Mouse (Mus musculus): ENCODE data around the gene Wipi2. TPM values are rescaled to one million over a fixed set of nuclear protein-coding genes. Genes with fewer than 3 reads are reported as not detected.

Wipi2 gene
- polyA plus RNA-seq, 1 experiment from 2014 or later: 46.0 TPM

DNA sequence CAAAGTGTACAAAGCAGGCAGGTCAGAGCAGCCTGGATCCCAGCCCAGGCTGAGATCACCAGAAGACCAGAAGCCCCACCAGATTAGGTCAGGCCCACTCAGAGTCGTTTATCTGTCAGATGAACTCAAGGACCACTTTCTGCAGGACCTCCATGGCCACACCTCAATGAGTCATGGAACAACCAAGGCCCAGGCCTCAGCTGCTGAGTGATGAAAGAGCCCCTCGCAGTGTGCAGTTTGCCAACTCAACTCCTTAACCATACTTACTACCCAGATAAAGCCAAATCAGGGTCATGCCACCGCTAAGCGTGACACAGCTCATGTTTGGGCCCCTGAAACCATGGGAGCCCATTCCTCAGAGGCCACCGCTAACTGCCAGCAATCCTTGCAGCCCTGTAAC is 80.2 kb downstream of the Wipi2 start:
- H3K9me3 ChIP-seq (ENCODE audit: control insufficient read depth, low read length): no peaks in the 10 kb centered on the region
- H3K36me3 ChIP-seq (replicated peaks; ENCODE audit: control insufficient read depth, insufficient read depth): peaks cover 58% of the 10 kb centered on the region
- DNase-seq (ENCODE audit: low spot score) (no peak), ATAC-seq (ENCODE audit: low FRiP score) (no peak)
- 89% methylated on average over 5 of the region's 5 CpGs for WGBS
- no peak overlapping the region for H3K4me2 ChIP-seq (replicated peaks)
- no peak overlapping the region for H3K27ac ChIP-seq
- no peak overlapping the region for H3K4me3 ChIP-seq (replicated peaks; ENCODE audit: low read length)
- H3K27me3 ChIP-seq (ENCODE audit: control insufficient read depth, insufficient read depth, low read length): no peaks in the 10 kb centered on the region
- no peak overlapping the region for H3K9ac ChIP-seq
- peaks cover 12% of the 10 kb centered on the region for H3K4me1 ChIP-seq (replicated peaks; ENCODE audit: control insufficient read depth, insufficient read depth, low read length)

DNA sequence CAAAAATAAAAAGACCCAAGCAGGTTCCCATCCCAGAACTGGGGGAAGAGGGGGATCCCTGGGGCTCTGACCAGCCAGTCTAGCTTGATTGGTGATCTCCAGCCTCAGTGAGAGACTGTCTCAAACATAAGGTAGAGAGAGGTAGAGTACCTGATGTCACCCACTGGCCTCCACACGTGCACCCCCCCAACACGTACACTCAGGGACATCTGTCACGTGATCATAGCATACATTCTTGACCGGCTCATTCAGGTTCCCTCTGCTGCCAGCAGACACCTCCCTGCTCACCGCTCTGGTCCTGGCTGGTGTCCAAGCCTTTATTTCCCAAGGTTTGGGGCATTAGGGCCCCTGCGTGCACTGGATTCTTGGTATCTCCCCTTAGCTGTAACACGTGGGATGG is 81.9 kb downstream of the Wipi2 start:
- 85% methylated on average over 7 of the region's 7 CpGs for WGBS
- DNase-seq (ENCODE audit: low spot score) (no peak), ATAC-seq (ENCODE audit: low FRiP score) (no peak)
- Histone ChIP-seq H3K9me3 (ENCODE audit: control insufficient read depth, low read length) (no peaks in the 10 kb centered on the region), H3K9ac (no peak overlapping the region), H3K4me1 (replicated peaks; ENCODE audit: control insufficient read depth, insufficient read depth, low read length) (no peaks in the 10 kb centered on the region), H3K27me3 (ENCODE audit: control insufficient read depth, insufficient read depth, low read length) (no peaks in the 10 kb centered on the region), H3K36me3 (replicated peaks; ENCODE audit: control insufficient read depth, insufficient read depth) (peaks cover 69% of the 10 kb centered on the region), H3K4me3 (replicated peaks; ENCODE audit: low read length) (no peak overlapping the region), H3K27ac (no peak overlapping the region), H3K4me2 (replicated peaks) (no peak overlapping the region)

DNA sequence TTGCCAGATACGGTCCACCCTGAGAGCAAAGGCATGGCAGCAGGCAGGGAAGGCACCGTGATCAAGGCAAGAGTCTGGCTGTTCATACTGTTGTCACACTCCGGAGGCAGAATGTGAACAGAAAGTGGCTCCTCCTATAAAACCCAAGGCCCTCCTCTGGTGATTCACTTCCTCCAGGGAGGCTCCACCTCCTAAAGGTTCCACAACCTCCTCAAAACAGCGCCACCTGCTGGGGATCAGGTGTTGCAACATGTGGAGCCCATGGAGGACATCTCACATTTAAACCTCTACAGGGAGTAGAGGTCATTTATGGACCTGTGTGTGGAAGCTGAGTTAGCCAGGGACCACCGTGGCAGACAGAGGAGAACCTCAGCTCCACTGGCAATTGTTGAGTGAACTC is 84.9 kb downstream of the Wipi2 start:
- Histone ChIP-seq H3K27me3 (ENCODE audit: control insufficient read depth, insufficient read depth, low read length) (no peaks in the 10 kb centered on the region), H3K9me3 (ENCODE audit: control insufficient read depth, low read length) (no peaks in the 10 kb centered on the region), H3K4me1 (replicated peaks; ENCODE audit: control insufficient read depth, insufficient read depth, low read length) (no peaks in the 10 kb centered on the region), H3K4me2 (replicated peaks) (no peak overlapping the region), H3K36me3 (replicated peaks; ENCODE audit: control insufficient read depth, insufficient read depth) (peaks cover 73% of the 10 kb centered on the region), H3K27ac (no peak overlapping the region), H3K4me3 (replicated peaks; ENCODE audit: low read length) (no peak overlapping the region), H3K9ac (no peak overlapping the region)
- DNase-seq (ENCODE audit: low spot score) (no peak), ATAC-seq (ENCODE audit: low FRiP score) (no peak)
- 82% methylated on average over 5 of the region's 5 CpGs for WGBS

DNA sequence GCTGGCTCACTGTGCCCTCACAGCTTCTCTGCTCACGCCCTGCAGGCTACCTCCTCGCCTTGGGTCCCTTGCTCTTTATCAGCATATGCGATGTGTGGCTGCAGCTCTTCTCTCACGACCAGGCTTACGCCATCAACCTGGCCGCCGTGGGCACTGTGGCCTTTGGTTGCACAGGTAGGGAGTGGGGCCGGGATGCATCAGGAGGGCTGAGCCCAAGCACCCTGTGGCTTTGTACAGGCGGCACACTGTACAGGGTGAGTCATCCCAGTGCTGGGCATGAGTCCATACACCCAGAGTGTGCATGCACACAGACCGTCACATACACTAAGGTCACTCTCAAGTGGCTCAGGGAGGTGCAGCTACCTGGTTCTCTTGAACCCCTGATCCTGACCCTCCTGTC is 86.5 kb downstream of the Wipi2 start:
- Histone ChIP-seq H3K9ac (no peak overlapping the region), H3K4me3 (replicated peaks; ENCODE audit: low read length) (no peak overlapping the region), H3K4me1 (replicated peaks; ENCODE audit: control insufficient read depth, insufficient read depth, low read length) (no peaks in the 10 kb centered on the region), H3K36me3 (replicated peaks; ENCODE audit: control insufficient read depth, insufficient read depth) (peaks cover 68% of the 10 kb centered on the region), H3K4me2 (replicated peaks) (no peak overlapping the region), H3K9me3 (ENCODE audit: control insufficient read depth, low read length) (no peaks in the 10 kb centered on the region), H3K27me3 (ENCODE audit: control insufficient read depth, insufficient read depth, low read length) (no peaks in the 10 kb centered on the region), H3K27ac (no peak overlapping the region)
- DNase-seq (ENCODE audit: low spot score): no peak
- no peak for ATAC-seq (ENCODE audit: low FRiP score)
- 91% methylated on average over 10 of the region's 10 CpGs for WGBS

DNA sequence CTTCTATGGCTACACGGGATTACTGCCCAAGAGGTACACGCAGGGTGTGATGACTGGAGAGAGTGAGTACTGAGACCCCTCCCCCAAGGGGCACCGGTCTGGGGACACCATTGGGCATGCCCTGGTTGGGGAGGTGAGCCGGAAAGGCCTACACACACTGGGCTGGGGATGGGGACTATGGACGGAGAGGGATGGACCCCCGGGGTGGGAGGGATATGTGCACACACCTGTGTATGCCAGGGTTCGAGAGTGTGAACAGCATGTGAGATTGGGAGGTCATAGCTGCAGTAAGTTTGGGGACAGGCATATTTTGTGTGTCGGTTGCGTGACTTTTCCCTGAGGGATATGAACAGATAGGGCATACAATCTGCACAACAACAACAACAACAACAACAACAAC is 87.6 kb downstream of the Wipi2 start:
- Histone ChIP-seq H3K9ac (no peak overlapping the region), H3K9me3 (ENCODE audit: control insufficient read depth, low read length) (no peaks in the 10 kb centered on the region), H3K4me2 (replicated peaks) (no peak overlapping the region), H3K36me3 (replicated peaks; ENCODE audit: control insufficient read depth, insufficient read depth) (peaks cover 66% of the 10 kb centered on the region), H3K27me3 (ENCODE audit: control insufficient read depth, insufficient read depth, low read length) (no peaks in the 10 kb centered on the region), H3K27ac (no peak overlapping the region), H3K4me3 (replicated peaks; ENCODE audit: low read length) (no peak overlapping the region), H3K4me1 (replicated peaks; ENCODE audit: control insufficient read depth, insufficient read depth, low read length) (no peaks in the 10 kb centered on the region)
- DNase-seq (ENCODE audit: low spot score) (no peak), ATAC-seq (ENCODE audit: low FRiP score) (no peak)
- WGBS: 88% methylated on average over 9 of the region's 9 CpGs

DNA sequence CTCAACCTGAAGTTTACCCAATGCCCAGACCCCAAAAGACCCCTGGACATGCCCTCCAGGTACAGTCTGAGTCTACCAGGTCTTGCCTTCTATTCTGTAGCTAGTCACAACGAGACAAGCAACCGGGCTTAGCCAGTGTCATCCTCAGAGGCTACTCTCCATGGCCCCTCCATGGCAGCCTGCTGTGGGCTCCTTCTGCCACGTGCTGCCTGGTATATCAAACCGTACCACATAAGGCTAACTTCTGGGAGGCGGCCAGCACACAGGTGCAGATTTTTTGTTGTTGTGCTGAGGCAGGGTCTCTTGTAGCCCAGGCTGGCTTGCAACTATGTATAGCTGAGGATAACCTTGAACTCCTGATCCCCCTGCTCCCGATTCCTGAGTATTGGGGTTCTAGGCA is 88.6 kb downstream of the Wipi2 start:
- peaks cover 63% of the 10 kb centered on the region for H3K36me3 ChIP-seq (replicated peaks; ENCODE audit: control insufficient read depth, insufficient read depth)

DNA sequence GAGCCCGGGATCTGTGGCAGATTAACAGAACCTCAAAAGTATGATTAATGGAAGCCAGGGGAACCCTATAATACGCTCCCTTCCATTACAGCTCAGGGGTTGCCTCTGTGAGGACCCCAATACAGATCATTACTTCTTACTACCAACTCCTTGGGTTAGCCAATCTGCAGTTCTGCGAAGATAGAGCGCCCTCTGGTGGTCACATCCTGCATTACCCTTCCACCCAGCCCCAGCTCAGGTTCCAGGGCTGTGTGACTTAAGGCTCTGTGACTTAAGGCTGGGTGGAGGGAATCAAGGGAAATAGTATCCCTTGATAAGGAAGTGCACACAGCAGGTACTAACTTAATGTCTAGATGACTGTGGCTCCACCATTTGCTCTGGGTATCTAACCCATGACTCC is 90.5 kb downstream of the Wipi2 start:
- 23% methylated on average over 4 of the region's 4 CpGs for WGBS

More for the DNA sequence above, 88.6 kb downstream of the Wipi2 start:
- no peaks in the 10 kb centered on the region for H3K9me3 ChIP-seq (ENCODE audit: control insufficient read depth, low read length)
- H3K4me3 ChIP-seq (replicated peaks; ENCODE audit: low read length): no peak overlapping the region
- DNase-seq (ENCODE audit: low spot score) (no peak), ATAC-seq (ENCODE audit: low FRiP score) (no peak)
- H3K27ac ChIP-seq: no peak overlapping the region
- 88% methylated on average over 6 of the region's 6 CpGs for WGBS
- H3K4me2 ChIP-seq (replicated peaks): no peak overlapping the region
- H3K9ac ChIP-seq: no peak overlapping the region
- H3K4me1 ChIP-seq (replicated peaks; ENCODE audit: control insufficient read depth, insufficient read depth, low read length): no peaks in the 10 kb centered on the region
- no peaks in the 10 kb centered on the region for H3K27me3 ChIP-seq (ENCODE audit: control insufficient read depth, insufficient read depth, low read length)

DNA sequence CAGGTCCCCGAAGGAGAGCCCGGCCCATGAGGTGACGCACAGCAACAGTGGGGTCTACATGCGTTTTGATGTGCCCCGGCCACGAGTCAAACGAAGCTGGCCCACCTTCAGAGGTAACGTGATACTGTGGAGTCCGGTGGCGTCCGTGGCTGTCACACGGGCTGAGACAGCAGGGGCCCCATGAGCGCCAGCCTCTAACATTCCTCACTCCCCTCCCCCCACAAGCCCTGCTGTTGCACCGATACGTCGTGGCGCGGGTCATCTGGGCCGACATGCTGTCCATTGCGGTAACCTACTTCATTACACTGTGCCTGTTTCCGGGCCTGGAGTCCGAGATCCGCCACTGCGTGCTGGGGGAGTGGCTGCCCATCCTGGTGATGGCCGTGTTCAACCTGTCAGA is 91.0 kb downstream of the Wipi2 start:
- Histone ChIP-seq H3K4me3 (replicated peaks; ENCODE audit: low read length) (no peak overlapping the region), H3K36me3 (replicated peaks; ENCODE audit: control insufficient read depth, insufficient read depth) (peaks cover 64% of the 10 kb centered on the region), H3K9me3 (ENCODE audit: control insufficient read depth, low read length) (no peaks in the 10 kb centered on the region), H3K4me2 (replicated peaks) (no peak overlapping the region), H3K27ac (no peak overlapping the region), H3K27me3 (ENCODE audit: control insufficient read depth, insufficient read depth, low read length) (no peaks in the 10 kb centered on the region), H3K4me1 (replicated peaks; ENCODE audit: control insufficient read depth, insufficient read depth, low read length) (peaks cover 4% of the 10 kb centered on the region; the same call in 1 of the 2 replicates), H3K9ac (no peak overlapping the region)
- 74% methylated on average over 25 of the region's 25 CpGs for WGBS
- DNase-seq (ENCODE audit: low spot score) (no peak), ATAC-seq (ENCODE audit: low FRiP score) (no peak)

More for the DNA sequence above, 90.5 kb downstream of the Wipi2 start:
- no peak overlapping the region for H3K4me2 ChIP-seq (replicated peaks)
- 0 out of 2 replicates have a peak, but pooled peaks have one; percentile 46 for ATAC-seq (ENCODE audit: low FRiP score)
- no peak overlapping the region for H3K4me3 ChIP-seq (replicated peaks; ENCODE audit: low read length)
- peak; percentile 89 for DNase-seq (ENCODE audit: low spot score)
- no peak overlapping the region for H3K9ac ChIP-seq
- no peaks in the 10 kb centered on the region; the same call in 1 of the 2 replicates for H3K4me1 ChIP-seq (replicated peaks; ENCODE audit: control insufficient read depth, insufficient read depth, low read length)
- H3K9me3 ChIP-seq (ENCODE audit: control insufficient read depth, low read length): no peaks in the 10 kb centered on the region
- H3K27ac ChIP-seq: no peak overlapping the region
- H3K27me3 ChIP-seq (ENCODE audit: control insufficient read depth, insufficient read depth, low read length): no peaks in the 10 kb centered on the region
- peaks cover 64% of the 10 kb centered on the region for H3K36me3 ChIP-seq (replicated peaks; ENCODE audit: control insufficient read depth, insufficient read depth)

DNA sequence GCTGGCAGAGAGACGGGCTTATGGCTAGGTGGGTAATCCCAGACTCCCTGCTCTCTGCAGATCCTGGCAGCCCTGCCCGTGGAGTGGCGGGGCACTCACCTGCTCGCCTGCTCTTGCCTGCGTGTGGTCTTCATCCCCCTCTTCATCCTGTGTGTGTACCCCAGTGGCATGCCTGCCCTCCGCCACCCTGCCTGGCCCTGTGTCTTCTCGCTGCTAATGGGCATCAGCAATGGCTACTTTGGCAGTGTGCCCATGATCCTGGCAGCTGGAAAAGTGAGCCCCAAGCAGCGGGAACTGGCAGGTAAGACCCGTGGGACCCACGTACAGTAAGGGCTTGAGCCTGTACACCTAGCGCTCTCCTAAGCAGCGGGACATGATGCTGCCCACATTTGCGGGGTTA is 92.4 kb downstream of the Wipi2 start:
- DNase-seq (ENCODE audit: low spot score) (no peak), ATAC-seq (ENCODE audit: low FRiP score) (no peak)
- Histone ChIP-seq H3K9me3 (ENCODE audit: control insufficient read depth, low read length) (no peaks in the 10 kb centered on the region), H3K9ac (no peak overlapping the region), H3K4me1 (replicated peaks; ENCODE audit: control insufficient read depth, insufficient read depth, low read length) (peaks cover 7% of the 10 kb centered on the region; the same call in 1 of the 2 replicates), H3K27me3 (ENCODE audit: control insufficient read depth, insufficient read depth, low read length) (no peaks in the 10 kb centered on the region), H3K4me2 (replicated peaks) (no peak overlapping the region), H3K36me3 (replicated peaks; ENCODE audit: control insufficient read depth, insufficient read depth) (peaks cover 55% of the 10 kb centered on the region), H3K4me3 (replicated peaks; ENCODE audit: low read length) (no peak overlapping the region), H3K27ac (no peak overlapping the region)
- 84% methylated on average over 13 of the region's 13 CpGs for WGBS

All from hindbrain, embryonic 14.5 days (tissue).